Mouse (Mus musculus): Measurements from ENCODE around the gene Primpol. TPM values are rescaled to one million over a fixed set of nuclear protein-coding genes. Genes with fewer than 3 reads are reported as not detected.

Primpol gene
- polyA plus RNA-seq, 2 experiments, result 10.1 to 16.8 TPM

DNA sequence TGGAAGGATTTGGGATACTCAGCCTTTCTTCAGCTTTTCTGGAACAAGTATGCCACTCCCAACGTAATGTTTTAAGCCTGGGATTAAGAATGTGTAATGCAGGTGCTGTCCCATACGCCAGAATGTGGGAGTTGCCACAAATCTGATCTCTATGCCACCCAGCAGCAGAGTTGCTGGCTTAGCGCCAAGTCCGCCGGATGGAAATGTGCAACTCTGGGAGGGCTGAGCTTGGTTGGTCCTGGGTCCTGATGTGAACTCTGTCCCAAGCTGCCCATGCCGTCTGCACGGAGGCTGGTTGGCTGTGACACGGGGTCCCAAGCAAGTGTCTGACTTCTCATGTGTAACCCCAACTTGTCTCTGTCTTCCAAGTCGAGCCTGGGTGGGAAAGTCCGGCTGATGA lies 90.2 kb downstream of the Primpol start:
- TF ChIP-seq POLR2A (IDR thresholded peaks at IDR 0.05; ENCODE audit: borderline replicate concordance, extremely low read depth, insufficient read depth, insufficient read length), result no peak
- no peaks in the 10 kb centered on the region for H3K9me3 ChIP-seq (ENCODE audit: control insufficient read depth, low read length)
- 59% methylated on average over 10 of the region's 10 CpGs for WGBS
- H3K9ac ChIP-seq (ENCODE audit: low read depth, low read length, severe bottlenecking), result no peak overlapping the region
- no peaks in the 10 kb centered on the region; the same call in 1 of the 2 replicates for H3K36me3 ChIP-seq (ENCODE audit: control insufficient read depth, insufficient read depth, low read length)
- H3K27ac ChIP-seq (replicated peaks; ENCODE audit: low read depth, low read length), result no peak overlapping the region
- H3K4me3 ChIP-seq (replicated peaks; ENCODE audit: low read length), result no peak overlapping the region
- no peaks in the 10 kb centered on the region for H3K27me3 ChIP-seq (ENCODE audit: control insufficient read depth, insufficient read depth, low read length)
- peaks cover 4% of the 10 kb centered on the region; the same call in 1 of the 2 replicates for H3K4me1 ChIP-seq (ENCODE audit: control insufficient read depth, insufficient read depth, low read length)
- DNase-seq (ENCODE audit: low spot score) (no peak), ATAC-seq (ENCODE audit: low FRiP score, low read depth) (no peak)
- no peak overlapping the region for H3K4me2 ChIP-seq (replicated peaks; ENCODE audit: low read depth, low read length, severe bottlenecking)

DNA sequence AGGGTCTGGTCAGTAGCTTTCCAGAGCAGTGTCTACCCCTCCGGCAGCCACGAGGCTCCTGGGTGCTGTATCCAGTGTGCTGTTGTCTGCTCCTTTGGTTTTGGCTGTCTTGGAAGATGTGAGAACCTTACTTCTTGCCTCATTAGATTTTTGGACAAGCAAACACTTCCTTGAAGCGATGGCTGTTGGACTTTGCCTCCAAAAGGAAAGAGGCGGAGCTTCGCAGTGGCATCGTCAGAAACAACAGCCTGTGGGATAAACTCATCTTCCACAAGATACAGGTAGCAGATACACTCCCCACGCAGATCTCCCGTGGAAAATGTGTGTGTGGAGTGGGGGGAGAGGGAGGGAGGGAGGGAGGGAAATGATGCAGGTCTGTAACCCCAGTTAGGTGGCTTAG lies 90.9 kb downstream of the Primpol start:
- 86% methylated on average over 8 of the region's 8 CpGs for WGBS
- Histone ChIP-seq H3K27me3 (ENCODE audit: control insufficient read depth, insufficient read depth, low read length) (no peaks in the 10 kb centered on the region), H3K9ac (ENCODE audit: low read depth, low read length, severe bottlenecking) (no peak overlapping the region), H3K36me3 (ENCODE audit: control insufficient read depth, insufficient read depth, low read length) (no peaks in the 10 kb centered on the region), H3K4me2 (replicated peaks; ENCODE audit: low read depth, low read length, severe bottlenecking) (no peak overlapping the region), H3K4me1 (ENCODE audit: control insufficient read depth, insufficient read depth, low read length) (peaks cover 4% of the 10 kb centered on the region; the same call in 1 of the 2 replicates), H3K4me3 (replicated peaks; ENCODE audit: low read length) (no peak overlapping the region), H3K27ac (replicated peaks; ENCODE audit: low read depth, low read length) (no peak overlapping the region), H3K9me3 (ENCODE audit: control insufficient read depth, low read length) (no peaks in the 10 kb centered on the region)
- TF ChIP-seq POLR2A (IDR thresholded peaks at IDR 0.05; ENCODE audit: borderline replicate concordance, extremely low read depth, insufficient read depth, insufficient read length), result no peak
- no peak for ATAC-seq (ENCODE audit: low FRiP score, low read depth)
- no peak for DNase-seq (ENCODE audit: low spot score)

Other genes starting within 250 kb of the Primpol start
- gene Acsl1, start 146.2 kb downstream of the Primpol start, polyA plus RNA-seq (2012; rRNA removed), result 16.9 and 20.7 TPM in 2 replicates
- 27.1 and 33.9 TPM in 2 replicates for gene Acsl1, start 146.2 kb downstream of the Primpol start, polyA plus RNA-seq (2014; fragmentation: Nextera tagmentation; extraction: Ambion mirVana)
- gene Cenpu, start 65.2 kb downstream of the Primpol start, polyA plus RNA-seq (2012; rRNA removed), result 10.1 and 11.5 TPM in 2 replicates
- gene Cenpu, start 65.2 kb downstream of the Primpol start, polyA plus RNA-seq (2014; fragmentation: Nextera tagmentation; extraction: Ambion mirVana), result 11.0 and 11.2 TPM in 2 replicates
- gene Casp3, start 79 bp upstream of the Primpol start, polyA plus RNA-seq (2012; rRNA removed), result 47.5 and 54.0 TPM in 2 replicates
- 71.3 and 72.1 TPM in 2 replicates for gene Casp3, start 79 bp upstream of the Primpol start, polyA plus RNA-seq (2014; fragmentation: Nextera tagmentation; extraction: Ambion mirVana)
- gene Irf2, start 122.5 kb upstream of the Primpol start, polyA plus RNA-seq (2012; rRNA removed), result 13.8 and 15.1 TPM in 2 replicates
- 16.8 and 19.0 TPM in 2 replicates for gene Irf2, start 122.5 kb upstream of the Primpol start, polyA plus RNA-seq (2014; fragmentation: Nextera tagmentation; extraction: Ambion mirVana)

Data from limb, embryonic 14.5 days (tissue).